Mouse (Mus musculus) megakaryocyte-erythroid progenitor cell, adult 5-6 weeks (primary cell): ENCODE data around the gene Camkmt. TPM values are rescaled to one million over a fixed set of nuclear protein-coding genes. Genes with fewer than 3 reads are reported as not detected.

Source experiments
- ATAC-seq: replicated peaks from 2 replicates; pipeline ENCODE4 v1.8.0; 2016; ENCODE audit warnings: mild to moderate bottlenecking, inconsistent platforms; ENCODE audit not compliant: severe bottlenecking, poor library complexity, low FRiP score, low TSS enrichment
- total RNA-seq, 2 experiments: library from RNA; stranded (forward) in 1 of 2; stranded (reverse) in 1 of 2; fragments of 200-1000, 215-1000 nt in 1 of 2; fragments of >200 nt in 1 of 2; fragmentation: Nextera tagmentation in 1 of 2; gene quantifications; 2 replicates each; pipeline ENCODE4 v1.2.3; 2014 to 2017

The Camkmt gene
- total RNA-seq, 2 experiments from 2014 or later, result 3.1 to 5.6 TPM

DNA sequence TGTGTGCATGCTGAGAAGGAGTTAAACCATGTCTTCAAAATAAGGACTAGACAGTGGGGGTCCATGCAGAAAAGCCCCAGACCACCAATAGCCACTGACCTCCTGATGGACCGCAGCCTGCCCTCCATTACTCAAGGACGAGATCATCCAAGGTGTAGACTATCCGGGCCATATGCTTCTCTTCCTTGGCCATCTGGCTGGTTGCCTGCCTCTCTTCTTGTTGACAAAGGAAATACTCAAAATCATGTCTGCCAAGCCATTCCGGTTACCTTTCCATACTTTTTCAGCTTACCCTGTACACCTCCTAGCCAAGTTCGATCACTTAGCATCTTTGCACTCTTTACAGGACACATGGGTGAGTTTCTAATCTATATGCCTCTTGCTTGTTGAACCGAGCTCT is 256.3 kb downstream of the Camkmt start:
- no peak for ATAC-seq

DNA sequence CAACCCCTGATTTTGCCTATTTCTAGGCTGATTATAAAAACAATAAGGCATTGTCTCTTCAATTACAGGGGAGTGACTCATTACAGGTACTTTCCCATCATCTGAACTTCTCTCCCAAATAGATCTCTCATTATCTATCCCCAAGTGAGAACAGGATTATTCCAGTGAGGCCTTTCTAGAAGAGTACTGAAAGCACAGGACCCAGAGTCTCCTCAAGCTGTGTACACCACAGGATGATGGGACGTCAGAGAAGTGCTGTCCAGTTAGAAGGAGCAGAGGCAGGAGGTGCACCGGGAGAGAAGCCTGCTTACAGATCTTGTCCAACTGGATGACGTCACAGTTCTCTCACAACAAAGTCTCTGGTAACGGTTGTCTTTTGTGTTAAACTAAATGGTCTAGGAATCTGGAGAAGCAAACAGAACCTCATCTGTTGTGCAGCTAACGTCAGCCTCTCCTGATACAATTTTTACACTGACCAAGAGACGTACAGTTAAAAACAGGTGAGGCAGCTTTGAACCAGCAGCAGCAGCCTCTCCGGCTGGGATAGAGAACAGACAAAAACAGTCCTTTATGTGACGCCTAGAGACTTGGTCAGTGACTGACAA is 259.1 kb downstream of the Camkmt start:
- ATAC-seq, result no peak

DNA sequence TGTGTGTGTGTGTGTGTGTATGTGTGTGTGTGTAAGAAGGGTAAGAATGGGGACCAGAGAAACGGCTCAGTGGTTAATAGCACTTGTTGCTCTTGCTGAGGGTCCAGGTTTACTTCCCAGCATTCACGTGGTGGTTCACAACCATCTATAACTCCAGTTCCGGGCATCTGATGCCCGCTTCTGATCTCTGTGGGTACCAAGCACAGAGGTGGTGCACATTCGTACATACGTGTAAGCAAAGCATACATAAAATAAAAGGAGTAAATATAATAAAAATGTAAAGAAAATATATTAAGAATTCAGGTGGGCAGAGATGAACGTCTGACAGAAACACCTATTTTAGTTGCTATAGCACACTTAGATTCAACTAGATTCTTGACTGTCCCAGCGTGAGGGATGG is 260.9 kb downstream of the Camkmt start:
- no peak for ATAC-seq

DNA sequence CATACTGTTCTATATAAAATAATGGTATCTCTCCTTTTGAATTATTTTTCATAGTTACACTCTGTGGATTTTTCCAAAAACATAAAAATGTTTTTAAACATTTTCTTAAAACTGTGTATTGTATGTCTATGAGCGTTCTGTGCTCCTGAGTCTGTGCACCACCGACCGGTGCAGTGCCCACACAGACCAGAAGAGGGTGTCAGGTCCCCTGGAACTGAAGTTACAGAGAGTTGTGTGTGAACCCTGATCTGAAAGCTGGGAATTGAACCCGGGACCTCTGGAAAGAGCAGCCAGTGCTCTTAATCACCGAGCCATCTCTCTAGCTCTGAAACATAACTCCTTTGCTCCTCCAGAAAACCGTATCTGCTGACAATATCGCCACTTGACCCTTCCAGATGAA is 262.4 kb downstream of the Camkmt start:
- ATAC-seq, result 0 out of 2 replicates have a peak, but pooled peaks have one; percentile 55

DNA sequence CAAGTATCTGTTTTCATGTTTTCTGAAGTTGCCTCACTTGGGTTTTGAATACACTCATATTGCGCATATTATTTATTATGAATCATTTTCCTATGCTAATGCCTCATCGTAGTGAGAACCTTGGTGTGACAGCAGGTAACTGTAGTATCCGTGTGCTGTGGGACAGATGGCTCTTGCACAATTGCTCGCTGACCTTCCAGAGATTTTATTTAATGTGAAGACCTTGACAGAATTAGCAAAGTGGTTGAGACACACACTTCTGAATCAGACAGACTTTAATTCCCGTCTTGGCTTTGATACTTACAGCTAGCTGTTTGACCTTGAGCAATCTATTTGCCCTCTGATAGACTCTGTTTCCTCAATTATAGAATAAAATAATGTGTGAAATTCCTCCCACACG is 262.8 kb downstream of the Camkmt start:
- no peak for ATAC-seq

DNA sequence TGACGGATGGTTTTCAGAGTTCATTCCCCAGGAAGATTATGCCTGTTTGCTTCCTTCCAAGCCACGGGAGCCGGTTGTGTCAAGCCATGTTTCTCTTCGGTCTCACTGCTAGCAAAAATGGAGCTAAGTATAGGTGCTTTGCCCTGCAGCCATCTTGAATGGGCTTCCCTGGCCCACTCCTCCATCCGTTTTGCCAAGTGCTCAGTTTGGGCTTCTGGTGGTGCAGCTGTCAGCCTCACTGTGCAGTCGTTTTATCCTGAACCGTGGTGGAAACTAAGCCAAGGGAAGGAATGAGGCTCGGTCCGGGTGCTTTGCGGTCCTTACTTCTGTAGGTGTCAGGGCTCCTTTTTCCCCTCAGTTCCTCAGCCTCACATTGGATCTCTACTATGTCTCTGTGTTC is 263.3 kb downstream of the Camkmt start:
- ATAC-seq, result no peak

DNA sequence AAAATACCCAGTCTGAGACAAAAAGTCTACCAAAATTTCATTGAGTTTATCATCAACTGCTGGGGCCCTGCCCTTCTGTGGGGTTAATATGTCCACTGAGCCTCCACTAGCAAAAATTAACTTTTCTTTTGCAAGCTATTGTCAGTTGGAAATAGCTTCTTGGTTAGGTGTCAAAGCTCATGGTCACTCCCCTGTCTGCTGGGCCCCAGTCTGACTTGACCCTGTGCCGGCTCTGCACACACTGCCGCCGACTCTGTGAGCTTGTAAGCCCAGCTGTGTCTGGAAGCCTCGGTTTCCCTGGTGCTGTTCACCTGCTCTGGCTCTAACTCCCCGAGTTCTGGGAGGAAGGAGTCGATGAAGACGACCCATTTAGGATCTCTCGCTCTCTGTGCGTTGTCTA is 265.0 kb downstream of the Camkmt start:
- ATAC-seq, result no peak

DNA sequence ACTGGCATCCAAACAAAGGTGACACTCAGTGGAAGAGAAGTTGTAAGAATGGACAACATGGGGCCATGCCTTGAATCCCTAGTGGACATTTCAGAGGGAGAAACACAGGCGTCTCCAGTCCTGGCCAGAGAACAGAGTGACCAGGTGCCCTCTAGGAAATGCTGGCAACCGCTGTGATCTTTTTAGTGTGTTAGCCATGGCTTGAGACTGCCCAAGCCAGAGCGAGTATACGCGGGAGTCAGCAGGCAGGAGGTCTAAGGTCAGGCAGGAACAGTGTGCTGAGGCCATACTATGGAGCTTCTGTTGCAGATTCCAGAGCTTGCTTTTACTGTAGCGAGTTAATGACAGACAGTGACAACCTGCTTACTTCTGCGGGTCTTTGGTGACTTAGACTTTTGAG is 270.7 kb downstream of the Camkmt start:
- ATAC-seq, result no peak

DNA sequence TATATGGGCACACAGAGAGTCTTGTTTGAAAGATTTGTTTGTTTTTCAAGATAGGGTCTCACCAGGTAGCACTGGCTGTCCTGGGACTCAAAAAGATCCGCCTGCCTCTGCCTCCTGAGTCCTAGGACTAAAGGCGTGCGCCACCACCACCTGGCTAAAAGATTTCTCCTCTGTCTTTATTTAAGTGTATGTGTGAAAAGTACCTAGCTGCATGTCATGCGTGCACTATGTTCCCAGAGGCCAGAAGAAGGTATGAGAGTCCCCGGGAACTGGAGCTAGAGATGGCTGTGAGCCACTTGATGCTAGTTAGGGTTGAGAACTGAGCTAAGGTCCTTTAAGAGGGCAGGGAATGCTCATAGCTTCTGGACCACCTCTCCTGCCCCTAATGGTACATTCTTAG is 277.0 kb downstream of the Camkmt start:
- ATAC-seq, result no peak

DNA sequence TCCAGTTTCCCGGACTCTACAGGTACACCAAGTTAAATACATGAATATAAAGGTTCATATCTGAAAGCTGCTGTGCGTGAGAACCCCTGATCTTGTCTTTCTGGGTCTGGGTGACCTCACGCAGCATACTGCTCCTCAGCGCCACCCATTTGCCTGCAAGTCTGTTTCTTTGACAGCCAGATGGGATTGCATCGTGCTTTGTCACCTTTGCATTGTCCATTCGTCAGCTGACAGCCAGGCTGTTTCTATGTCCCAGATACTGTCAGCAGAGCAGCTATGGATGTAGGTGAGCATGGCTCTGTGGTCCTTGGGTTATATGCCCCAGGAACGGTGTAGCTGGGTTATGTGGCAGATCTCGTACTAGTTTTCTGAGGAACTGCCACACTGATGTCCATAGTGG is 278.4 kb downstream of the Camkmt start:
- ATAC-seq, result no peak

DNA sequence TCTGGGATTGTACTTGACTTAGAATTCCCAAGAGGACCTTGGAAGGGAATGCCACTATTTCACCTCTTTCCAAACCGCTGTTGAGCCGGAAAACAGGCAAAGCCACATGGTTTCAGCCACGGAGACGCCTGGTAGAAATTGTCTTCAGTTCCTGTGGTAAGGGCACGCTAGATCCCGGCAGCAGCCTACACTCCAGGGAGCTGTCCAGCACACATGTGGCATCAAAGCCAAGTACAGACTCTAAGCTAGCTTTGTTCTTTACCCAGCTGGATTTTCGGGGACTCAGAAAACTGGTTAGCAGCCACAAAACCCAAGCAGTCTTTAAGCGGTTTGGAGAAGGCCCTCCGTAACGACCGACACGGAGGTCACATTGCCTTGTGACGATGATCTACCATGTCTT is 281.7 kb downstream of the Camkmt start:
- ATAC-seq, result no peak

DNA sequence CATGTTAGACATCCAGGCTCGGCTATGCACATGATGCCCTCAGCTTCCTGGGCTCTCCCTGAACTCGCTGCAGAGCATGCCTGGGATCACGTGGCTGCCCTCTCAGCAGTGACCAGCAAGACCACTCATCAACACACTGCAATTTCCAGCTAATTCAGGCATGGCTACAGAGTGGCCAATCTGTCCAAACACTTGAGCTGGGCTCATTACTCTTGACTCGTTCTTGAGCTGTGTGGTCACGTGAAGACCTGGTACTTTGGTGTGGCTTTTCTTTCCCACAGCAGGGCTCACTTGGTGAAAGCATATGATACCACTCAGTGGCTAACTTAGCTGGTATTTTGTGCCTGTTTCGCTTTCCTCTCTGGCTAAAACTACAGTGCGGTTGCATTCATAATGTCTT is 282.2 kb downstream of the Camkmt start:
- ATAC-seq, result no peak

DNA sequence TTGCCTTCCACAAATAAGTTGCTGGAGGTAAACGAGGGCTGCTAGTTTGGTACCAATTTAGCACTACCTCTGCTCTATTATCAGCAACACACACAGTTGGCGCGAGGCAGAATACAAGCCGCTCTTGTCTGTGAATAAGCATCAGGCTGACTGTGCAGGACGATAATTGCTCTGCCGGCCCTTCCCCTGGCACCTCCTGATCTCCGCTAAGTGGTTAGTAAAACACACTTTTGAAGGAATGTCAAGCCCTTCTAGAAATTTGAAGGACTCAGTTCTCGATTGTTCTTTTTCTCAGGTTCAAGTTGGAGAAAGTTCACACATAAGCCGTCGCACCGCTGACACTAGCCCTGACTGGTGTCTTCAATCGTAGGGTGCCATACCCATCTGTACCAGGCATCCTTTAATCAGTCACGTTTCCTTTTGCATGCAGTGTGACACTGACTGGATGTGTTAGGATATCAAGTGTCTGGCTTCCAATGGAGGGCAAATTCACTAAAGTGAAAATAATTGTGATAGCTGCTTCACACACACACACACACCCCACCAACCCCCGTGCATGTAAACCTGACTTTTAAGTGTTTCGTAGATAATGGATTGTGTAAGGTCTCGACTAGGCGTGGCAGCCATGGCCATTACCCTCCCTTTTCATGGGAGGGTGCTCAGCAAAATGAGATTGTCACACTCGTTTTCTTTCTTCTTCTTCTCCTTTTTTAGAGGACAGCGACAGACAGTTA is 283.9 kb downstream of the Camkmt start:
- ATAC-seq, result no peak

DNA sequence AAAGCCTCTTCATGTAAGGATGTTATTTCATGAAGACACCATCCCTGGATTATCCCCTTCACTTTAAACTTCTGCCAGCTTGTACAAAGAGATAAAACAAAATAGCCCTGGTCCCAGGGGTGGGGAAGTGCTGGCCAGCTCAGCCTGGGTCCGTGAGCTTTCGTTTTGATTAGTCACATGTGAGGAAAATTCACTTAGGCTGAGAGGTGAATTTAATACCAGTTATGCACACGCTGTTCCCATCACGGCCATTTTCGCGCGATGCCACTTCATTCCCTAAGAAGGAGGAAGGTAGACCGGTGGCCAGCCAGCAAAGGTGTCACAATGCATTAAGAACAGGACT is 284.5 kb downstream of the Camkmt start:
- no peak for ATAC-seq

DNA sequence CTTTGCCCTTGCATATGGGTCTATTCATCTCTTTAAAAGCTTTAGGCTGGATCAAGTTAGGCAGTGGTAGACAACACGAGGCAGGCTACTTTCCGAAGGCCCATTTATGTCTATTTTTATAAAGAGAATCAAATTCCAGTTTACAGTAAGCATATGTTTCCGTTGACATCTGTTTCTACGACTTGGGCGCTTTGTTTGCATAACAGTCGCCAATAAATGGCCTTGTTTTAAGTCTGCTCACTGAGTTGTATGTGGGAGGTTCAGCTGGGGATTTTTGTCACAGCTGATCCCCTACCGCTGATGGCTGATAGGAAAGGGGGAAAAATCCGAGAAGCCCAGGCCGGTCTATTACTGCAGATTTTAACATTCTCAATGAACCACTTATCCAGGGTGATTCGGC is 285.2 kb downstream of the Camkmt start:
- ATAC-seq, result no peak

DNA sequence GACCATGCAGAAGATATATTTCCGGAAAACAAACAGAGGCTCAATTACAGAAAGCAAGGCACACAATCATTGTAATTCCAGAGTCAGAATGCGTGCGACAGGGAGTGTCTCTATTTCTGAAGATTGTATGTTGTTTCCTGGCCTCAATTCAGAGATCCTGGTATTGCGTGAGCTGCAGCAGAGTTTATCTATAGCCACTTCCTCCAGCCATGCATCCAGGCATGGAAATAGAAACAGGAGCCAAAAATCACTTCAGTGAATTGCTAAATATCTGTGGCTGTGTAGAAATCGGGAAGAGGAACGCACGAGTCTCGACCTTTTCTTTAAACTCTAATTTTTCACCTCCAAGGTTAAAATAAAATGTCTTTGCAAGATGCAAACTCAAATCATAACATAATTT is 287.1 kb downstream of the Camkmt start:
- ATAC-seq, result no peak

DNA sequence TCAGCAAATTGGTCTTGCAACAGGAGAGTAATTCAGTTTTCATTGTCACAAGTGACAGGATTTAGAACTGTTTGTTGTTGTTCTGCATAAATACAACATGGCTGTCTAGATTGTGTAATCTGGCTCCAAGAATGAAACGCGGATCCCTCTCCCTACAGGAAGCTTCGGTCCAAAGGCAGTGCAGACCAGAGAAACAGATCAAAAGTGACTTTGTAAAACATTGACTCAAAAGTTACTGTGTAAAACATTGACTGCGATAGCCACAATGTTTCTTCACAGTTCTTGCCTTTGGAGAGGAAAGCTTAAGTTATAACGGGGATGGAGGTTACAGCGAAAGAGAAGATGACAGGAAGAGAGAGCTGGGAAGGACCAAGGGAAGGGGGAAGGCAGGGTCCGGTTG is 288.7 kb downstream of the Camkmt start:
- no peak for ATAC-seq

DNA sequence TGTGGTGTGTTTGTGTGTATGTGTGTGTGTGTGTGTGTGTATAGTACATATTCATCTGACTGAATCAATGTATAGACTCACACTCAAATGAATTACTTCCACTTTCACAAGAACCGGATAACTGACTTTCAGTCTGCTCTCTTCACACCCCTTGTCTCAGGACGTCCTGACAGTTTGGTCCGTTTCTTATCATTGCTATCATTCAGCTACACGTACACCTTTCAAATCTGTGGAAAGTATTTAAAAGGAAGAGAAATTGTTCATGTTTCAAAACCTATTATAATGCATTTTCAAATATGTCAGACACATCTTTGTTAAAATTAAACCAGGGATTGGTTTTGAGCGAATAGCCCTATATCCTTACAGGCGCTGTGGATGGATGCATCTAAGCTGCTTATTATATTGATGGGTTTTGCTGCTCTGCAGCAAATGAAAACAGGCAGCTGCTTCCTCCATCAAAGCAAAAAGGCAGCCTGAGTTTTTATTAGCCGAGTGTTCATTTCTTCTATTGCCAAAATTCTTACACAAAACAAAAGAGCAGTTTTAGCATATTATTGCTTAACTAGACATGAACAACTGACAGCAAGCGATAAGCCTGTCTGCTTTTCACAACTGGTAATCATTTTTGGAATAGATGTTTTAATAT is 291.3 kb downstream of the Camkmt start:
- no peak for ATAC-seq

DNA sequence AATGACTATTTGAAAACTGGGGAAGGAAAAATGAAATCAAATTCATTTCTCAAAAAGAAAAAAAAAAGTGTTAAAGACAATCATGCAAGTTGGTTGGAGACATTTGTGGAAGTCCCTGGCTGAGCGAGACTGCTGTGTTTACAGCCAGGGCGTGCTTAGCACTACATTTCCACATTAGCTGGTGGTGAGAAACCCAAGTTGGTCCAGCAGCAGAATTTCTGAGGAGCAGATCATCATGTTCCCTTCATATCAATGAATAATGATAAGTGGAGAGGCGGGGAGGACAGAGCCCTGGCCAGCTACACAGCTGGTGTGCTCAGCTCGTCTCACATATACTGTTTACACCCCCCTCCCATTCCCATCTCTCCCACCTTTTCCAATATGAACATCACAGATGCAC is 292.0 kb downstream of the Camkmt start:
- no peak for ATAC-seq

DNA sequence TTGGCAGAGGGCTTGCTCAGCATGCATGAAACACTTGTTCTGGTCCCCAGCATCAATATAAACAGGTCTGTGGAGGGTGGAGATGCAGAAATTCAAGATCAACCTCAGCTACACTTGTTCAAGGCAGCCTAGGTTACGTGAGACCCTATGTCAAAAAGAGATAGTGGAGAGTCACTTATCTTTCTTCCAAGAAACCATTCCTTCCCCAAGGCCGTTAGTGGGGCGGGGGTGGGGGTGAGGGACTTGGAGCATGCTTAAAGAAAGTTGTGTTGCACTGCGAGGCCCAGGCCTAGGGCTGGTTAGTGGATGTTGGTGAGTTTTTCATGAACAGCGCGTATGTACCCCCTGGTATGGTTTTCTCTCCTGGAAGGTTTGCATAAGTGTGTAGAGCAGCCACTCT is 292.6 kb downstream of the Camkmt start:
- peak; percentile 54 for ATAC-seq
